Mouse (Mus musculus) bone marrow macrophage, adult 2 months (primary cell): Measurements from ENCODE around the gene Cbx6.
"Not testable (repeated sequence)": the region's sequence is repeated elsewhere in the genome, so short reads cannot be mapped to it uniquely, and the experiment has no call there.

Experiments used
- CTCF ChIP-seq: IDR thresholded peaks from 2 replicates; pipeline ENCODE4 v1.5.1; 2012; ENCODE audit warnings: low read depth, mild to moderate bottlenecking, low read length, moderate library complexity
- POLR2A ChIP-seq: IDR thresholded peaks from 2 replicates; pipeline ENCODE4 v1.6.1; 2012; ENCODE audit warnings: mild to moderate bottlenecking, low read depth, low read length, borderline replicate concordance

DNA sequence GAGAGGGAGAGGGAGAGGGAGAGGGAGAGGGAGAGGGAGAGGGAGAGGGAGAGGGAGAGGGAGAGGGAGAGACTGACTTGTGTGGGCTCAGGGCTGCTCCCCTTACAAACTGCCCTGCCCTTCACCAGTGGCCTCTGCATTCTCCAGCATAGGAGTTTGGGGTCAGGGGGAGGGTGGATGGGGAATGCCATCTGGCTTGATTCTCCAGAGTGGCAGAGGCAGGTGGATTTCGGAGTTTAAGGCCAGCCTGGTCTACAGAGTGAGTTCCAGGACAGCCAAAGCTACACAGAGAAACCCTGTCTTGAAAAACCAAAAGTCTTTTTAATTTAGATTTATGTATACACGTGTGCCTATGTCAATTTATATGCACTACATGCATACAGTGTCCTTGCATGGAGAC lies 21.6 kb downstream of the Cbx6 start:
- TF ChIP-seq POLR2A, CTCF: not testable (repeated sequence)
